Mouse (Mus musculus) heart, postnatal 10 days (tissue): ENCODE results near the gene Ccz1. TPM values are rescaled to one million over a fixed set of nuclear protein-coding genes. Genes with fewer than 3 reads are reported as not detected.
"Not testable (repeated sequence)": the region's sequence is repeated elsewhere in the genome, so short reads cannot be mapped to it uniquely, and the experiment has no call there.

Source experiments
- DNase-seq, 2 experiments: peaks; one replicate each; pipeline ENCODE4 v3.0.0; 2021
- intact Hi-C: fragments of 180-260 bp; cut with DNase I; formaldehyde crosslinking; loops from one replicate; pipeline ENCODE4 v1.15.1; 2025
- total RNA-seq, 2 experiments: library from RNA; stranded (reverse); gene quantifications; 2 replicates each; pipeline ENCODE4 v1.2.3; 2021

The Ccz1 gene
- total RNA-seq = 10 to 100 TPM; 36.0 to 39.6 TPM

DNA sequence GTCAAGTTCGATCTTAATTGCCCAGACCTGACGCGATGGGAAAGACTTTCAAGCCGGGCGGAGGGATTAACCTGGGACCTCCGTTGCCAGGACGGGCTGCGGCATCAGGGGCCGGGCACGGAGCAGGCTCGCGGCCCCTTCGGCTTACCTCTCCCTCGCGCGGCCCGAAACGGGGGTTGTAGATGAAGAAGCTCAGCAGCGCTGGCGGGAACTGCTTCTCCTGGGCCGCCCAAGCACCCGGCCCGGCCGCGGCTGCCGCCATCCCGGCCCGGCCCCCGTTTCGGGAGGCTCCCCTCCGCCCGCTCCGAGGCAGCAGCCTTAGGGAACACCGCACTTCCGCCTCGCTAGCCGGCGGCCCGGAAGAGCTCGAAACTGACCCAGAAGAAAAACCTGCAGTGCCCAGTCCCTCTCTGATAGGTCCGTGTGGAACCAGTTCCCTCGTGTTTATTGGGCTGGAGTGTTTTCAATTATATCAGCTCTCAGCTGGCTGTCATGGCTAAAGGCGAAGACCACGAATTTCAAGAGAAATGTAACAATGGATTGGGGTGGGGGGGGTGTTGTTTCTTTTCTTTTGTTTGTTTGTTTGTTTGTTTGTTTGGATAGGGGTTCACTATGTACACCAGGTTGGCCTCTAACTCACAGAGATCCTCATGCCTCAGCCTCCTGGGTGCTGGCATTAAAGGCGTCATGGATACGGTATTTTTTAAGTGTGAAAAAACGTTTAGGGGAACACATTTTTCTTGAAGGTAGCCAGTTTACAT lies at the start of gene Ccz1:
Gene Ccz1 (minus strand): TSS at position 327 of the 761 bp plus-strand sequence.
- intact Hi-C loops = no loop called here
- DNase-seq = peak; percentile 82 to 88

DNA sequence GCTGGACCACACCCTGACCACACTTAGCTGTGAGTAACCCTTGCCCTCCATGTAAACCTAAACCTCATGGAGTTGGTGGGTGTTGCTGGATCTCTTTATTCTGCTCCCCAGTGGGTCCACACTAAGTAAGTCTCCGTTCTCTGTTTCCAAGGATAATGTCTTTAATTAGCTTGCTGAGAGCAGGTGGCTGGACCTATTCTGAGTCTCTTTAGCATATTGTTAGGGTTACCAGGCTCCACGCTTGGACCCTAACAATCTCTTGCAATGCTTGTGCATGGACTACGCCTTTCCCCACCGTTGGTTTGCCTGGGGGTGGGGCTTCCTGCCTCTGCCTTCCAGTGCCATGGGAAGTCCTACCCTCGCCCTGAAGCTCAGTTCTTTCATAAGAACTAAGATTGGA lies 49.4 kb upstream of the Ccz1 start:
- DNase-seq = no peak
- intact Hi-C loops = no loop called here

DNA sequence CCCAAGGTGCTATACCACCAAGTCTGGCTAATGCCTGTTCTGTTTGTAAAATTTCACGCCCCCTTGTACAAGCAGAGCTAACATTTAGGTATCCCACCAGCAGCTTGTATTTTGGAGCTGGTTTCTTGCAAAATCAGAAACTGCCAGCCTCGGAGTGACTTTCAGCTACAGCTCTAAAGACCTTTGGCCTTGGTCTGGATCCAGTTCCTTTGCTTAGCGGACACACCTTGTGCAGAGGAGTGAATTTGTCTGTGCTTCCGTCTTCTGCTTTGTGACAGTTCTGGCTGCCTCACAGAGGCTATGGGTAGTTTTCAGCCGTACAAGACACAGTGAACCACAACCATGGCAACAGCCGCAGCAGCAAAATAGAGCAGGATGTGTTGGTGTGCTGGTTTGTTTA lies 39.7 kb upstream of the Ccz1 start:
- intact Hi-C loops = no loop called here
- no peak for DNase-seq

DNA sequence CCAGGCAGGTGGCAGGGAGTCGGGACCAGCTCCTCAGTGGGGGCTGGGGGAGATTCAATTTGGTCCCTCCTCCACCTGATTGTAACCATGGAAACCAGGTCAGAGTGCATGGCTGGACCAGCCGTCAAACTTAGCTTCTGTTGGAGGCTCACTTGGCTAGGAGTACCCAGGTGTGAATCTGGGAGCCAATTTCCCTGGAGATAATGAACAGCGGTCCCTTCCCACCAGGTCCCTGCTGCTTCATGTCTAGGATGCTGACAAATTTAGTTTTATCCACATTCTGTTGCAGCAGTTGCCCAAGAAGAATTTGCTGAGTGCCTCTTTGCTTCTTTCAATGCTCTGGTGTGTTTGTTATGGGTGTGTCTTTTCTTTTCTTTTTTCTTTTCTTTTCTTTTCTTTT lies 38.8 kb upstream of the Ccz1 start:
- intact Hi-C loops = no loop called here
- DNase-seq = no peak

DNA sequence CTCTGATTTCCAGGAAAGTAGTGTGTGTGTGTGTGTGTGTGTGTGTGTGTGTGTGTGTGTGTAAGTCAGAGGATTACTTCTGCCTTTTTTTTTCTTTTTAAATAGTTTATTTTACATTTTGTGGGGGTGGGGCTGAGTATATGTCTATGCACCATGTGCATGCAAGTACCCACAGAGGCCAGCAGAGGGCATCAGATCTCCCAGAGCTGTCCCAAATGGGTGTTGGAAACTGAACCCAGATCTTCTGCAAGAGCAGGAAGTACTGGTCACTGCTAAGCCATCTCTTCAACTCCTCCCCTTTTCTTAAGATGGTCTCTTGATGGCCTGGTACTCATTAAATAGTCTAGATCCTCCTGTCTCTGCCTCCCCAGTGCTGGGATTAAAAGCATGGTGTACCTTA lies 36.6 kb upstream of the Ccz1 start:
- DNase-seq = no peak
- intact Hi-C loops = no loop called here

DNA sequence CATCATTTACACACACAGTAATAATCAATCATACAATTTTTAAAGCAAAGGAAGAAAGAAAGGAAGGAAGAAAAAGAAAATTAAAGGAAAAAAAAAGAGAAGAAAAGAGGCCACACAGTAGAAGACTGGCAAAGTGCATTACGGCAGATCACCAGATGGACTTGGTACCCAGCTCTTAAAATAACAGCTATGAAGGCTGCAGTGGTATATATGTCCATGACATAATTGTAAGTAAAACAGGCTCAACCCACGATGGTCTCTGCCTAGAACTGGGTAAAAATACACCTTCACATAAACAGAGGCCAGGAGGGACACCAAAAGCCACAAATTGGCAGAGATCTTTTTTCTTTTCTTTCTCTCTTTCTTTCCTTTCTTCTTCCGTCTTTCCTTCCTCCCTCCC lies 35.2 kb upstream of the Ccz1 start:
- DNase-seq = no peak
- intact Hi-C loops = no loop called here

DNA sequence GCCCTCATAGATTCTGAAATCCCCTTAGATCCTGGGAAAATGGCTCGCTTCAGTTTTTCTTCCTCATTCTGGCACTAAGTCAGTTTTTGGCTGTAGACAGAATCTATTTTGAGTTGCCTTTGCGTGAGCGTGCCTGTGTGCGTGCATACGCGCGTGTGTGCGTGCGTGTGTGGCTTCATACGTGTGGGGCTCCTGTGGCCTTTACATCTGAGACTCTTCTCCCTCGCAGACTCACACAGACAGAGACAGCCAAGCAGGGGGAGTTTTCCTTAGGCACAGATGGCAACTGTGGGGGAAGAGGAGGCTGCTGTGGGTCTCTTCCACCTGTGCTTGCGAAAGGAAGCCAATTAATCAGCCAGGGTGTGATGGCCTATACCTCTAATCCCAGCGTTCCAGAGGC lies 32.6 kb upstream of the Ccz1 start:
- intact Hi-C loops = no loop called here

DNA sequence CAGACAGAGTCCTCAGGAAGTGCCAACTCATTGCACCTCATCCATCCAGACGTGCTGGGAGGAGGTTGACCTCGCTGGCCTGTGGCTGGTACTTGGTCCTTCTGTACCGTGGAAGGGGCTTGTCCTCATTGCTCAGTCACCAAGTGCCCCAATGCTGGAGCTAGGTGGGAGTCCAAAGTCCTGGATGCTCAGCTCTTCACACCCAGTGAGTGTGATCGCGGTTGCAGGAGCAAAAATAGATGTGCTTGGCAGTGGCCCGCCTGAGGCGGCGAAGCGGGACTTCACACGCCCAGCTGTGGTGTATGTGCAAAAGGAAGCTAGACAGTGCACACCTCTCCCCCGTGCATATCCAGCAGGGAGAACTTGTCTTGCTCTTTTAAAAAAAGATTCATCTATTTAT lies 28.5 kb upstream of the Ccz1 start:
- intact Hi-C loops = loop anchor here (5.0 kb wide), 2 partner anchors 169 to 689 kb away; no protein-coding TSS in a partner anchor
- no peak for DNase-seq

More for the DNA sequence above, 32.6 kb upstream of the Ccz1 start:
- DNase-seq = no peak

DNA sequence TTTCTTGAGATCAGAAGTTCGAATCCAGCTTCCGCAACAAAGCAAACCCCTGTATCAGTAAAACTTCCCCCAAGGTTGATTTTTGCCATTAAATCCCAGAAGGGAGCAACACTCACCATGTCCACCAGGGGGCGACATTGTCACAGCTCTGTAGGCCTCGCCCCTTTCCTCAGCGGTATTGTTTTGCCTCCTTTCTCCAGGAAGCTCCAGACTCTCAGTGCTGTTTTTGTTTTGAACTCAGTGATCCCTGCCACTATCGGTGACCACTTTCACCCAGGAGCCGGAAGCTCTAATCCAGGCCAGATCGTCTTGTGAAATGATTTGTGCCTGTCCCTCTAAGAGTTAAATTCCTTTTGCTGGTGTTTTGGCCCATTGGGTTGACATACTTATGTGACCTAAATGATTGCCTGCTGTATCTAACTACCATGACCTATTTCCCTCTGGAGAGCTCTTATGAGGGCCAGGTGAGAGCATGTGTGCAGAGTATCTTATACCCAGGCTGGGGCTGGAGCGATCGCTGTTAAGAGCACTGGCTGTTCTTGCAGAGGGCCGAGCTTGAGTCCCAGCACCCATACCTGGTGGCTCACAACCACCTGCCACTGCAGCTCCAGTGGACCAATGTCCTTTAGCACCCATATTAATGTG lies 26.2 kb upstream of the Ccz1 start:
- peak; percentile 64 to 81 for DNase-seq
- intact Hi-C loops = loop anchor here (1.0 to 5.0 kb wide), 3 partner anchors 113 to 691 kb away; no protein-coding TSS in a partner anchor

DNA sequence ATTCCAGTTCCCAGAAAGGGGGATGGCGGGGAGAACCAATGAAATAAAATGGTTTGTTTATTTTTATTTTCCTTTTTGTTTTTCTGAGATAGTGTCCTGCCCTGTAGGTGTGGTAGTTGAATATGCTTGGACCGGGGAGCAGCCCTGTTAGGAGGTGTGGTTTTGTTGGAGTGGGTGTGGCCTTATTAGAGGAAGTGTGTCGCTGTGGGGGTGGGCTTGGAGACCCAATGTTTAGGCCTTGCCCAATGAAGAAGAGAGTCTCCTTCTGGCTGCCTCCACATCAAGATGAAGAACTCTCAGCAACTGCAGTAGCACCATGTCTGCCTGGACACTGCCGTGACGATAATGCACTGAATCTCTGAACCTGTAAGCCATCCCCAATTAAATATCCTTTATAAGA lies 25.2 kb upstream of the Ccz1 start:
- no peak for DNase-seq
- intact Hi-C loops = loop anchor here (1.0 to 5.0 kb wide), 3 partner anchors 114 to 692 kb away; no protein-coding TSS in a partner anchor

DNA sequence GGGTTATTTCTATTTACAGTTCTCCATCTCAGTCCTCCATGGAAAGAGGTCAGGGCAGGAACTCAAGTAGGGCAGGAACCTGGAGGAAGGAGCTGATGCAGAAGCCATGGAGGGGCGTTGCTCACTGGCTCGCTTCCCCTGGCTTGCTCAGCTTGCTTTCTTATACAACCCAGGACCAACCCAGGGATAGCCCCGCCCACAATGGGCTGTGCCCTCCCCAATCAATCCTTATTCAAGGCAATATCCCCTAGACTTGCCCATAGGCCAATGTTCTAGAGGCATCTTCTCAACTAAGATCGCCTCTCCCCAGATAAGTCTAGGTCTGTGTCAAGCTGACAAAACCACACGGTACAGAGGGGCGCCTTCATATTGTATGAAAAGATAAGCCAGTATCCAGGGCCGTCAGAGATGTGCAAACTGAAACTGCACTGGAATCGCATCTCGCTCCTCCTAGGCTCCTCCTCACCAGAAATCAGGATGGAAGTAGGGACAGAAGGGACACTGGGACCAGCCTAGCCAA lies 24.5 kb upstream of the Ccz1 start:
- no peak for DNase-seq
- intact Hi-C loops = no loop called here

DNA sequence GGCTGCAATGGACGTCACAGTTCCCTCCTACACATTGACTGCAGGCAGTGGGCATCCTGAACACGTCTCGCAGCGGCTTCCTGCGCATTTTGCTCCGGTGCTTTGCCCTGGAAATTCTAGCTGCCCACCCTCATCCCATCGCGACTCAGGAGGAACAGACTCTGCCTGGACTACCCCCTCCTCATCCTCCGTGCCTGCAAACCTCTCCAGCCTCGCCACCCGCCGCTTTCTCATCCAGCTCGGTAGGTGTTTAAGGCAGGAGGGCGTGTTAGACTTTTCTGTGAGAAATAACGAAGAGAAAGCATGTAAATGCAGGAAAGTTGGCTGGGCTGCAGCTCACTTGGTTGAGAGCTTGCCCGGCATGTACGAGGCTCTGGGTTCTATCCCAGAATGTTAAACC lies 22.3 kb upstream of the Ccz1 start:
- intact Hi-C loops = no loop called here
- DNase-seq = no peak

DNA sequence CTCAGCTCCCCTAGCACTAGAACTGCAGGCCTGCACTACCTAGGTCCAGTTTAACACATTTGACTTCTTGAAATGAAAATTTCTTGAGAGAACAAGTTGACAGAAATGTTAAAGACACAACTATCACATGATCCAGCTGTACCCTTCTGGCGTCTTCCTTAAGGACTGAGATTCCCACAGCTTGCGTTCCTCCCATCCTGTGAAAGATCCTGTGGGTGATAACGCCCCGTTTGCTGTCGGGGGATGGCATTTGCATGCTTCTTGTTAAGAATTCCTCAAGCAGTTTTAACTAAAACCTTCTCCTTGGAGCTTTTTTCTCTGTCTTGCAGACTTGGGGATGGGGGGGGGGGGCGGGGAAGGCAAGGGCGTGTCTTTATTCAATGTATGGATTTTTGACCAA lies 19.9 kb upstream of the Ccz1 start:
- intact Hi-C loops = no loop called here
- DNase-seq = no peak

DNA sequence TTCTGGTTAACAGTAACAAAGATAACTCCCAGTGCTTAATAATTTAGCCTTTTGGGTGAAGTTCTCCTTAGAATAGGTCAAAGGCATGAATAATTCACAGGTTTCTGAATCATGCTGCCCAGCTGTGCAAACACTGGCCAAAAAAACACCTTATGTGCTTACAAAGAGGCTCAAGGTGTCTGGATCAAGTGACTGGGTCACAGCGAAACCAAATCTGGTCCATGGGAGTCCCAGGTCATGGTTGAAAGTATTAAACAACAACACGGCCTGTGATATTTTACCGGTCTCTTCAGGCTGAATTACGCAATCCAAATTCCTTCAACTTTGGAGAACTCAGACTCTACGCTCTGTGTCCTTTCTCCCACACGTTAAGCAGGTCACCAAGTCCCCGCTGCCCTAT lies 17.8 kb upstream of the Ccz1 start:
- DNase-seq = no peak

DNA sequence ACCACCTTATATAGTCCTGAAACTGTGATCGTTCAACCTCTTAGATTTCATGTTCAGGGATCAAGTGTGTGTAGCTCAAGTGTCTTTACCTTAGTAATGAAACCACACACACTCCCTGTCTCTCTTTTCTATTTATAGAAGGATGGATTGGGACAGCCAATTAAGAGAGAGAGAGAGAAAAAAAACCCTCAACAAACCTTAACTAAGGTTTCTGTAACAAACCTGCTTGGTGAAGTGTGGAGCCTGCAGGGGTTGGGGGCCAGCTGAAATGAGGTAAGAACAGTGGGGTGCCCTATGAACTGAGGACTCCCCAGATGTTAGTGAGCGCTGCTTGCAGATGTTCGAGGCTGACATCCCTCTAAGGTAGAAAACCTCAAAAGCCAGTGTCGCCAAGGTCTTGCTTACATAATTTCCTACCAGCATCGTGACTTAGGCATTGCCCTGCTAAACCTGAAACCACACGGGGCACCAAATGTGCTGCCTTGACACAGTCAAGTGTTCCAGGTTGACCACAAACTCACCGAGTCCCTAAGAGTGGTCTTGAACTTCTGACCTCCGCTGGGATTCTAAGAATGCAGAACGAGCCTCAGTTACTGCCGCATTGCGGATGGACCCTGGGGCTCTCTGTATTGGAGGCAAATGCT lies 12.1 kb upstream of the Ccz1 start, which contains the start of gene Ocm:
Gene Ocm (minus strand): TSS at position 51 of the 644 bp plus-strand sequence.
- intact Hi-C loops = no loop called here
- no peak for DNase-seq

More for the DNA sequence above, 17.8 kb upstream of the Ccz1 start:
- intact Hi-C loops = no loop called here

DNA sequence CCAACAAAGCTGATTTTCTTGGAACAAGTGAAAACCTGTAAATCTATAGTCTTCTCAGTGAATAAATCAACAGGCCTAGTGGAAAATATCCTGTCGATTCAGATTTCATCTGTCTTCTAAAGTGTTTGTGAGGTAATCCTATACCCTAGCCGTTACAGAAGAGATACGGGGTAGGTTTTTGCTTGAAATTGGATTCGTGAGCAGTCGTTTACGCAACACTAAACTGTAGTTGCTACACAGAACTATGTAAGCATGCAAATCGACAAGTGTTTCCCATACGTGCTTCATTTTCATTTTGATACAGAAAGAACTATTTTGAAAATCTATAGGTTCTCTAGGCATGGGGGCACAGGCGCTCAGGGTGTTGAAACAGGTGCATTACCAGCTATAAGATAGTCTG lies 1.2 kb upstream of the Ccz1 start:
- DNase-seq = no peak
- intact Hi-C loops = no loop called here

DNA sequence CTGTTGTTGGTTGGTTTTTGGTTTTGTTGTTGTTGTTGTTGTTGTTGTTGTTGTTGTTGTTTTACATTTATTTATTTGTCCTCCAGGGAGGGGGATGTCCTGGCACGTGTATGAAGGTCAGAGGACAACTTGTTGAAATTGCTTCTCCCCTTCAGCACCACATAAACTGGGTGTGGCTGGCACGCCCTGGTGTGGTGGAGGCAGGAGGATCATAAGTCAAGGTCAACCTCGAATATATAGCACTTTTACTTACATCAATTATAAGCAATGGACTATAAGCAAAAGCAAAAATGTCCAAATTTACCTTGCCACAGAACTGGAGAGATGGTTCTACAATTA lies 604 bp upstream of the Ccz1 start:
- DNase-seq = no peak
- intact Hi-C loops = no loop called here

DNA sequence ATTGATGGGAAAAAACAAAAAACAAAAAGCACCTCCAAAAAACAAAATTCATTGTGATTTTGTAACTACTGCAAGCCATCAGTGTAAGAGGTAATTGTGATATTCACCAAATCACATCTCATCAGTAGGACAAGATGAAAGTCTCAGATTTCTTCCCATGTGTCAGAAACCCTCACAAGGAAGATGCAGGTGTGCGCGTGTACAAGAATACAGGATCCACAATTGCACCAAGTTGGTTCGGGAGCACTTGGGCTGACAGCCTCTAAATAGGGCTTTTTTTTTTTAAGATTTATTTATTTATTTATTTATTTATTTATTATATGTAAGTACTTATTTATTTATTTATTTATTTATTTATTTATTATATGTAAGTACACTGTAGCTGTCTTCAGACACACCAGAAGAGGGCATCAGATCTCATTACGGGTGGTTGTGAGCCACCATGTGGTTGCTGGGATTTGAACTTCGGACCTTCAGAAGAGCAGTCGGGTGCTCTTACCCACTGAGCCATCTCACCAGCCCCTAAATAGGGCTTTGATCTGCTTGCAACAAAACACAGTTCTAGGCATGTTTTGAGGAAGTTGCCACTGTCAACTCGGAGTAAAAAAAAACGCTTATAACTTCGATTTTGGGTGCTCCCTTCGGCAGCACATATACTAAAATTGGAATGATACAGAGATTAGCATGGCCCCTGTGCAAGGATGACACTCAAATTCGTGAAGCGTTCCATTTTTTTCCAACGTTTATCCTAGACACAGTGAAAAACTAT lies 1.1 kb downstream of the Ccz1 start:
- DNase-seq, intact Hi-C loops: not testable (repeated sequence)

DNA sequence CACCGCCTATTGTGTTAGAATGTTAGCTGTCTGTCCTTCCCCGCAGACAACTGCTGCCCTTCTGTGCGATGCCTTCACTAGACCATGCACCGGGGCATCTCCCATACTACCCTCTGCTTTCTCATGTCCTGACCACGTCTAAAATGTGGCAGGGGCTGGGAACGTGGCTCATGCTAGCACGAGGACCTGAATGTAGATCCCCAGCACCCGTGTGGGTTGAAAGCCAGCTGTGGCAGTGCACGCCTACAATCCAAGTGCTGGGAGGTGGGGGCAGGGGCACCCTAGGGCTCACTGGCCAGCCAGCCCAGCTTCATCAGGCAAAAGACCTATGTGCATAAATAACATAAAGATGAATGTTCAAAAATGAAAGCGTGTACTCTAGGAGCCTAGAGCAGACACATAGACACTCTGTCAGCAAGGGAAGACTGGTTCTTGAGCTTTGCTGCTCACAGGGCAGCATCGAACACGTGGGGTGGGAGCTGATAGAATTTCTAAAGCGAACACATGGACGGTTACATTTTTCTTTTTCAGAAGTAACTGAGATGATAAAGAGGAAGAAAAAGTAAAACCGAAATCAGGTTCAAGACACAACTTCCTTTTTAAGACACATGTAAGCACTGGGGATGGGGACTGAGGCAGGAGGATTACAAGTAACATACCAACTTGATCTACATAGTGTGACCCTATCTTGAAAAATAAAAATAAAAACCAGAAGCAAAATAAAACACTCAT lies 12.1 kb downstream of the Ccz1 start:
- DNase-seq = no peak
- intact Hi-C loops = no loop called here

DNA sequence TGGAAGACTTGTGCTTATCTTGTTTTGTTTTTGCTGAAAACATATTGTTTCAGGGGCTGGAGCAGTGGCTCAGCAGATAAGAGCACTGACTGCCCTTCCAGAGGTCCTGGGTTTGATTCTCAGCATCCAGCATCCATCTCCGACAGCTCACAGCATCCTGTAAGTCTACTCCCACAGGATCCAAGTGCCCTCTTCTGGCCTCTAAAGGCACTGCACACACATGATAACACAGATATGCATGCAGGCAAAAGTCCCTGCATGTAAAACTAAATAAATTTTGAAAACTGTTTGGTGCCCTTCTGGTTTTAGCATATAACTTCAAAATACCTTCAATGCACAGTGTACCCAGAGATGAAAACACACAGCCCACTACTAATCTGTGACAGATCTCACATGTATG lies 15.3 kb downstream of the Ccz1 start:
- intact Hi-C loops = no loop called here
- DNase-seq = no peak
